Mouse (Mus musculus) large intestine, adult 2 months (tissue): ENCODE measurements at regions not wholly inside any gene's neighbourhood (a gene's known extent, or its start where the extent isn't known, plus 50 kb on each side); places are given as distances from the start of the nearest gene placed in this dataset.
"Not testable (repeated sequence)": the region's sequence is repeated elsewhere in the genome, so short reads cannot be mapped to it uniquely, and the experiment has no call there.

ENCODE experiments used
- DNase-seq: peaks from one replicate; pipeline ENCODE4 v3.0.0-alpha.2; 2012; ENCODE audit warnings: low read depth, low spot score
- WGBS: fragments of 180-500 bp; shearing (Covaris S2); methylation state at CpG from one replicate; pipeline ENCODE4 v1.1.7; 2018; 5-methylcytosine and 5-hydroxymethylcytosine counted together

DNA sequence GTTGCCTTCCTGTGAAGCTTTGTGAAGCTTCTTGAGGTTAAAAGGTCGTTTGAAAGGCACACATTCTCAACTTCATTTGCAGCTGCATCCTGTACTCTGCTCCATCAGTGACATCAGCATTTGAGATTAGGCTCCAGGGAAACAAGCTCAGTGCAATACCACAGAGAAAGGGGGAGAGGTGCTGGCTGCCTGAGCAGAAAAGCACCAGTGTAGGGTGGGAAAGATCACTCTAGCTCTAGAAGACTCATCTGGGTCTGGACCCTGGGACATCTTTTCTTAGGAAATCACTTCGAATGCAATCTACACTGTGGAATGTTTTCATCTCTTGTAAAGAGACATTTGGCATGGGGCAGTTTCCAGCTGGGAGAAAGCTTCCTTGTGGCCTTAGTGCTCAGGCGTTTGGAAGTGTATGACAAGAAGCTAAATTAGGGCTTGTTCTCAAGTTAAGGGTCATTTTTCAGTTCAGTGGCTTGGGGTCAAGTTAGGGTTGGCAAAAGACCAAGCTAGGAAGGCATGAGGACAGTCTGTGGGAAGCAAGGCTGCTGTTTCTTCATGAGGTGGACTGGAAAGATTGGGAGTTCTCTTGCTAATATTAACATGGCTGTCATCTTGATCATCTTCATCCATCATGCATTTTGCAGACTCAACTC, 370.5 kb upstream of the Gm6657 start:
- DNase-seq = no peak
- 28% methylated on average over 3 of the region's 3 CpGs for WGBS

GRCm38 (mm10) chr12:77833411-77834169, 360.5 kb upstream of the Gm6657 start:
- whole genome bisulfite sequencing = 92% methylated on average over 9 of the region's 9 CpGs
- no peak for DNase-seq

DNA sequence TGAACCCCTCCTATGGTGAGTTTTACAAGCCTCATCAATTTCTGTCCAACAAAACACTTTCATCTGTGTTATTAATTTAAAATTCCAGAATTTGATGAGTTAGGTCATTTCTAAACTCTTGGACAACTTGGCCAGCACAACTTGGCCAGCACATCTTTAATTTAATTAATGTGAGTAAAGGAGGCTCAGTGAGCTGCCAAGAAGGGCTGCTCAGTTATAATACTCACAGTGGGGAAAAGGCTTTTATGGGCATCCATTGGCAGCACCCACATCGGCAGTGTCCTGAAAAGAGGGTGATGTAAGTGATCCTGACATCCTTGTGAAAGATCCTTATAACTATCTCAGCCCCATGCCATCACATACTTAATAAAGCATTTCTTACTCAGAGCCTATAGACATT, 359.2 kb upstream of the Gm6657 start:
- DNase-seq = no peak
- 63% methylated on average over 1 of the region's 1 CpGs for WGBS

GRCm38 (mm10) chr12:77836231-77836630, 357.8 kb upstream of the Gm6657 start:
- DNase-seq = no peak
- WGBS = 76% methylated on average over 2 of the region's 2 CpGs

GRCm38 (mm10) chr12:77841844-77842415, 352.1 kb upstream of the Gm6657 start:
- 80% methylated on average over 7 of the region's 7 CpGs for WGBS
- DNase-seq = no peak

- 29% methylated on average over 9 of the region's 9 CpGs for WGBS
- no peak for DNase-seq
These were observed 341.2 kb upstream of the Gm6657 start for GRCm38 (mm10) chr12:77852595-77853577.

- DNase-seq = no peak
- 75% methylated on average over 15 of the region's 15 CpGs for WGBS
These were observed 339.6 kb upstream of the Gm6657 start for GRCm38 (mm10) chr12:77854281-77855075.

DNA sequence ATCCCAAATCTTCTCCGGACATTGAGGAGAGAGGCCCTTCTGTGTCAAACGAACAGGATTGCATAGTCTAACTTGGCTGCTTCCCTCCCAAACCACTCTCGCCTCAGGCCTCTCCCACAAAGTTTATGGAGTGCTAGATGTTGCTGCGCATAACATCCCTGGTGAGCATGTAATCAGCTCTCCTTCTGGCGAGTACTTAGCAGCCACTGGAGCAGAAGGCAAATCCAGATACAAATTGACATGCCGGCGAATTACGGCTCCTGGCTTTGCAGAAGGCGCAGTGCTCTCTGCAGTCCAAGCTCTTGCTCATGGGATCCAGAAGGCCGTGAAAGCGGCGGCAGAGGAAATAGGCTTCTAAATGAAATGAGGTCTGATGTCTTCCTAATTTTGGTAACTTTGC, 338.2 kb upstream of the Gm6657 start:
- 84% methylated on average over 12 of the region's 12 CpGs for WGBS
- no peak for DNase-seq

GRCm38 (mm10) chr12:77857281-77857680, 336.8 kb upstream of the Gm6657 start:
- DNase-seq = no peak
- WGBS = 61% methylated on average over 4 of the region's 4 CpGs

DNA sequence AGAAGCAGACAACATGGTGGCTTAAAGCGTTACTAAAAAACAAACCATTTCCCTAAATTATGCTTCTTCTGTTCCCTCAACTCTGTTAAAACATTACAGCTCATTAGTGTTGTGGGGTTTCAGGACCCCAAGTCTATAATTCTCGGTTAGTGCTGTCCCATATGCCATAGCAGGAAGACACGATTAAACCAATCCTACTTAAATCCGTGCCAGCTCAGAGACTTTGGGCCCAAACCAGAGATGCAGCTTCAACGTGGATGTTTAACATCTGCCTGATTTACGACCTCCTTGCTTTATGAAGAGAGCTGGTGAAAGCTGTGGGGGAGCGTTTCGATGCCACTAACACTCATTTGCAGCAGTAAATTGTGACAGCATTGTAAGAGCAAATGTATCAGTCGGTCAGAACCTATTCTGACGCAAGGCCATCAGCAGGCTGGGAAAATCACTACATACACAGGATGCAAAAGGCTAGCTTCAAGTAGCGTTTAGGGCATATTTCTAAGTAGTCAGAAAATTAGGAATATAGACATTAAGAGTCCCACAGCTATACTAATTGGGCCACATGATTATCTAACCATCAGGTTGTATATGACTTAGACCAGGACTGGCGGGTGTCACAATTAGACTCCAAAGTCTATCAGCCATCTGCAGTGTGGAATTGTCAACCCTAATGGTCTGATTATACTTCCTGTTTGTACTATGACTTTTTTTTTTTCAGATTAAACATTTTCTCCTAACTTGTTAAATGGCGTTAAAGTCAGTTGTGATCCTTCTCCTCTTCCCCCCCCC, 333.1 kb upstream of the Gm6657 start:
- DNase-seq = no peak
- 54% methylated on average over 13 of the region's 13 CpGs for WGBS

- WGBS = 35% methylated on average over 4 of the region's 4 CpGs
- no peak for DNase-seq
These were observed 326.0 kb upstream of the Gm6657 start for GRCm38 (mm10) chr12:77867947-77868495.

- no peak for DNase-seq
- 79% methylated on average over 3 of the region's 3 CpGs for WGBS
These were observed 324.7 kb upstream of the Gm6657 start for GRCm38 (mm10) chr12:77869296-77869695.

DNA sequence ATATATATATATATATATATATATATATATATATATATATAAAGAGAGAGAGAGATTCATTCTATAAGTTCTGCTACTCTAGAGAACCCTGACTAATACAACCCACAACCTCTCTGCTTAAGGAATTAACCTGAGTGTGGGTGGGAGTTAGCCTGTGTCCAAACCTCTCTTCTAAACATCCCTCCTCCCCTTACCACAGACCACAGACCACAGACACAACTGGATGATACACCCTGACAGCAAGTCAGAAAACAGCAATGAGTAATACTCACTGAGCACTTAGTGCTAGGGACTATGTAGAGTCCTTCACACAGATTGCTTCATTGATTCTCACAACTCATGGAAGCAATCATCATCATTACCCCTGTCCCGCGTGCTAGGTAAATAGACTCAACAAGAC, 306.7 kb upstream of the Gm6657 start:
- no peak for DNase-seq
- 28% methylated on average over 2 of the region's 2 CpGs for whole genome bisulfite sequencing

DNA sequence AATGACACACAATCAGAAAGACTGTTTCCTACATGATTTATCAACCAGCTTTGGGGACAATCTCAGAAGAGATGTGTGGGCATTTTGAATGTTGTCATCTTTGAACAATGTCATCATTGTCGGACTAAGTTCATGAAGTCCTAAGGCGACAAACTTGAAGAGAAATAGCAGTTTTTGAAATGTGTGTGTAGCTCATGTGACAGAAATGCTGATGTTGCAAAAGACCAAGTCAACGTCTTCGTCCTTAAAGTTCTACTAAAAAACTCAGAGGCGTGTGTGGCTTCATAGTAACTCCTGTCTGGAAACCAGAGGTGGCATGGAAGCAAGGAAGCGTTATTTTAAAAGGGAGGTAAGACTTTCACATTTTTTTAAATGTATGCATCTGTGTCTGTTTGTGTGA, 302.6 kb upstream of the Gm6657 start:
- no peak for DNase-seq
- 91% methylated on average over 6 of the region's 6 CpGs for WGBS

GRCm38 (mm10) chr12:77894238-77894637, 299.8 kb upstream of the Gm6657 start:
- DNase-seq = no peak

DNA sequence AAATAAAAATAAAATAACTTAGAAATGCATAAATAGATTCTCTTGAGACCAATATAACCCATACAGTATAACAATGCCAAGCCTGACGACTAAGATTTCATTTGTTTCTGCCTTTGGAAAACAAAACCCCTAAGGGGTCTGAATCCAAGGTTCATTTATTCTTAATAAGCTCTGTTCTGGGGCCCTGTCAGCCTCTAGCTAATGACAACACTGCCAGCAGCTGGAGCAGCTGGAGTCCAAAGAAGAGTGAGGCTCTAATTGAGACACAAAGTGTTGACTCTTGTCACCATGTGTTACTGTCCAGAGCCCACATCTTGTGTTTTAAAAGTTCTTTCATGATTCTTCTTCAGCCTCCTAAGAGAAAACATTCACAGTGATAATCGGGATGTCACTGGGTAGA, 298.5 kb upstream of the Gm6657 start:
- 78% methylated on average over 2 of the region's 2 CpGs for WGBS
- no peak for DNase-seq

GRCm38 (mm10) chr12:77898974-77899373, 295.1 kb upstream of the Gm6657 start:
- DNase-seq = not testable (repeated sequence)
- 83% methylated on average over 2 of the region's 2 CpGs for WGBS

DNA sequence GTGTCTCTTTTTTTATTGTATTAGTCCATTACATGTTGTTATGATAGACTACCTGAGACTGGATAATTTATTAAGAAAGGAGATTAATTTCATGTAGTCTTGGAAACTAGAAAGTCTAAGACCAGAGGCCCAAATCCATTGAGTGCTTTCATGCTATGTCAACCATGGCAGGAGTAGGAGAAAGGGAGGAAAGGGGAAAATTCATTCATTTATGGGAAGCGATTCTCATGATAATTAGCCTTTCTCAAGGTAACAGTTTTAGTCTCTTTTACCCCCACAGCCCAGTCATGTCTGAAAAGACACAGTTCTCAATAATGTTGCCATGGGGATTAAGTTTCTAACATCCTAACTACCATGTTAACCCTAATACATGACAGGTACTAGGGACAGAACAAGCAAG, 292.8 kb upstream of the Gm6657 start:
- no peak for DNase-seq
- 97% methylated on average over 1 of the region's 1 CpGs for WGBS
